Mouse (Mus musculus) kidney, adult 2 months (tissue): ENCODE measurements around the gene Mrps36.

ENCODE experiments used
- CTCF ChIP-seq: fragments of 200-500 bp; conservative IDR thresholded peaks from 2 replicates; pipeline ENCODE4 v1.5.1; 2011; ENCODE audit warnings: low read depth, mild to moderate bottlenecking, control low read depth, low read length, moderate library complexity, mixed read lengths; ENCODE audit not compliant: insufficient read depth, insufficient read length
- POLR2A ChIP-seq: fragments of 200-500 bp; IDR thresholded peaks from one replicate; pipeline ENCODE4 v1.6.1; 2011; ENCODE audit warnings: low read depth, low read length, control low read depth

DNA sequence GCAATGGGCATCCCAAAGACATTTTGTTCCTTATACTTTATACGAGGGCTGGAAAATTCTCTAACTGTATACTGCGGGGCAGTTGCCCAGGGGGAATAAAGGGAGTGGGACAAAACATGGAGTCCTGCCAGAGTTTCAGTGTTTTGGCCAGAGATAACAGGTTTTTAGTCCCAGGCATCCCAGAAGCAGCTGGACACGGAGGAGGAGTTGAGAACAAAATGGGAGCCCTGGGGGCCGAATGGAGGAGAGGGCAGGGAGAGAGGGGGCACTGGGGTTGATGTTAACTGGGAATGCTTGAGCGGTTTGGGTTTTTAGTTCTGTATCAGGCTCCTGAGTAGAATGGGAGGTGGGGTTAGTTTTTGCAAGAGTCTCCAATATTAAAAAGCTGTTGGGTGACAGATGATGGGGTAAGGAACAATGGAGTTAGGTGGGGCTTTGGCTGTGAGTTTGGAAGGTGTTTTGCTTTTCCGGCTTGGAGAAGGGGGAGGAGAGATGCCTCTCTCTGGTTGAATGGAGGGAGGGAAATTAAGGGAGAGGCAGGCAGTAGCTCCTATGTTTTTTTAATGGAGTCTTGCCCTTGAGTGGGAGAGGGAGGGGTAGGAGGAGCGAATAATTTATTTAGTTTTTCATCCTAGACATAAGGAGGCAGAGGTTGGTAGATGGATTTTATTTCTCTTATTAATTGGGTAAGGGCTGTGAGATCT is 20.3 kb downstream of the Mrps36 start:
- TF ChIP-seq CTCF (no peak), POLR2A (no peak)
